Mouse (Mus musculus) embryonic stem cell, embryonic (primary cell): ENCODE data around the gene Nek3.

Experiments used
- CTCF ChIA-PET, 4 experiments: fragments of 300-600 bp in 2 of 4; fragments of 350-600 bp in 2 of 4; sonication (Branson Sonifier 250); formaldehyde crosslinking; loops; one replicate each; lab custom pipeline; 2022; ENCODE audit warnings: inconsistent platforms in 2 of 4; lab: Charles Lee
- POLR2A ChIA-PET, 4 experiments: fragments of 300-600 bp in 2 of 4; fragments of 350-600 bp in 2 of 4; sonication (Branson Sonifier 250); formaldehyde crosslinking; loops; one replicate each; lab custom pipeline; 2022; ENCODE audit warnings: antibody characterized with exemption in 4 of 4, inconsistent platforms in 1 of 4; lab: Charles Lee

Nek3 gene

DNA sequence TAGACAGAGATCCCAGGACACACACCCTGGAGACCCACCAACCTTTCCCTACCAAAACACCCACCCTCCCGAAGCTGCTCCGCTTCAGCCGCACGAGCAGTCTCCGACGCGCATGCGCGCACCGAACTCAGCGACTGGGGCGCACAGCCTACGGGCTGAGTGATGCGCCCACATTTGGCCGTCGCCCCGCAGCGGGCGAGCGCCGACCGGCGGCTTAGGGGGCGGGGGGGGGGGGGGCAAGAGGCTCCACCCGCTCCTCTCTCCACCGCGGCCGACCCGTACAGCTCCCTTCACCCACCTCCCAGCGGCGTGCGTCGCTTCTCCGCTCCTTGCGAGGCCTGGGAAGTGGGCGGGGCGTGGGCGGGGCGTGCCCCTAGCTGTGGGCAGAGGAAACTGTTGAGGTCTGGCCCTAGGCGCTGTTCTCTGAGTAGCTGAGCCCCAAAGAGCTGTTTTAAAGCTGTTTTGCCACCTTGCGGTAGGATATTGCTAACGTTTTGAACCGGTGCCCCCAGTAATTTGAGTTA lies at the start of gene Nek3:
Nek3 (minus strand) TSS at position 356 of the 524 bp plus-strand sequence.
- CTCF ChIA-PET = interaction anchor here in 3 of 4 experiments (0.5 to 1.9 kb wide), 29 partner anchors 9 to 1244 kb away, joined by 3 to 9 read pairs (median 3); partner anchors contain the start of genes Vps36 (in 2 of the 3), Alg11 (in 1 of the 3), Ckap2 (in 1 of the 3) and Nek5 (in 1 of the 3)

DNA sequence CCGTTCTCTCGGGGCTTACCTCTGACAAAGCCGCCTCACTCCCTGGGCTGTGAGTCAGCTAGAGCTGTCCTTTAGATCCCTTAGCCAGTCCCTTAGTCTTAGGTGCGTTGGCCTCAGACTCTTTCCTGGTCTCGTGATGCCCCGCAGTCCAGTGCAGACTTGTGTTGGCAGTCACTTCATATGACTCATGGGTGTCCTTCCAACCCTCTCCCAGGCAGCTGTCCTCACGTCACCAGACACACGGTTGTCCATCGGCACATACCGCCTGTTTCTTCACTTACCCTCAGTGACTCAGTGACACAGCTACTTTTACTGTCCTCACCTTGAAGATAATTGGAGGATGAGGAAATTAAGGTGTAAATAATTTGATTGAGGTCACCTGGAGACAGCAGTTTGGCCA lies 48.6 kb upstream of the Nek3 start:
- POLR2A ChIA-PET = interaction anchor here in 1 of 4 experiments (1.2 to 1.9 kb wide), 2 partner anchors 10 to 16 kb away, joined by 5 read pairs; no protein-coding TSS in a partner anchor

More for the DNA sequence above, at the start of gene Nek3:
- POLR2A ChIA-PET = interaction anchor here (0.6 to 6.1 kb wide), 37 partner anchors 9 to 457 kb away, joined by 3 to 52 read pairs (median 4); partner anchors contain the start of genes Ckap2 (in 4 of the 4), Alg11 (in 2 of the 4), Nek5 (in 2 of the 4) and Vps36 (in 2 of the 4)

DNA sequence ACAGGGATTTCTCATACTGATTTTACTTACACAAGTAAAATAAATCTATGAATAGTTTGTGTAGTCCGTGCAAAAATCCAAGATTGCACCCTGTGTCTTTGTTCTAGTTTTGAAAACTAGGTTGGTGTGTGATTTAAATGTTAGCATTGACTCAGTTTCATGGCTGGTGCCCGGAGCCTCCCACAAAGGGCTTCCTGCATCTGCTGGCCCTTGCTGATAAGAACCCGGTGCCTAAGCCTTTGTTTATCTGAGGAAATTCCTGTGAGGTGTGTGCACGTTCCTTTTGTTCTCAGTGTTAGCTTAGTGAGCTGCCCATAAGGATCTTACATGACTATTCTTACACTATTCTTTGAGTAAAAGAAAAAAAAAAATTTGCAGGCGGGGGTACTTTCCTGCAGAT lies 42.8 kb upstream of the Nek3 start:
- POLR2A ChIA-PET = no interaction called here
- CTCF ChIA-PET = interaction anchor here in 1 of 4 experiments (0.5 kb wide), 1 partner anchor 217 kb away, joined by 3 read pairs; no protein-coding TSS in a partner anchor

More for the DNA sequence above, 48.6 kb upstream of the Nek3 start:
- CTCF ChIA-PET = interaction anchor here in 2 of 4 experiments (0.5 to 1.5 kb wide), 2 partner anchors 15 to 1012 kb away, joined by 3 to 5 read pairs; no protein-coding TSS in a partner anchor

DNA sequence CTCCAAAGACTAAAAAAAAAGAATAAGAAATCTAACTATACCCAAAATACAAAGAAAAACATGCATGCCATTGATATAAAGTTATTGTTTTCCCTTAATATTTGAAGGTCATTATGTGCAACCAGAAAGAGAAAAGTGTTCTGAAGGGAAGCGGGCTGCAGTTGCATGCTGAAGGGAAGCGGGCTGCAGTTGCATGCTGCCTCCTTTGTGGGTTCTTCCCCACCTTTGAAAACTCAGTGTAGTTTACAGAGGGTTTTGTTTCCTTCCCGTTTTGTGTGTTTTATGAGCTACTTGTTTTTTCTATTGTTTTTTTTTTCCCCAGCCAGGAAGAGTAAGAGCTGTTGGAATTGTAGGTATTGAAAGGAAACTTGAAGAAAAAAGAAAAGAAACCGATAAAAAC lies 41.3 kb upstream of the Nek3 start:
- ChIA-PET CTCF (interaction anchor here in 2 of 4 experiments (1.1 to 1.2 kb wide), 2 partner anchors 8 to 15 kb away, joined by 3 to 4 read pairs; partner anchors contain the start of gene Vps36 (in 1 of the 2)), POLR2A (interaction anchor here in 2 of 4 experiments (0.6 to 2.6 kb wide), 4 partner anchors 8 to 340 kb away, joined by 3 to 6 read pairs (median 4); partner anchors contain the start of genes Ckap2 (in 1 of the 2) and Nek3 (in 1 of the 2))

DNA sequence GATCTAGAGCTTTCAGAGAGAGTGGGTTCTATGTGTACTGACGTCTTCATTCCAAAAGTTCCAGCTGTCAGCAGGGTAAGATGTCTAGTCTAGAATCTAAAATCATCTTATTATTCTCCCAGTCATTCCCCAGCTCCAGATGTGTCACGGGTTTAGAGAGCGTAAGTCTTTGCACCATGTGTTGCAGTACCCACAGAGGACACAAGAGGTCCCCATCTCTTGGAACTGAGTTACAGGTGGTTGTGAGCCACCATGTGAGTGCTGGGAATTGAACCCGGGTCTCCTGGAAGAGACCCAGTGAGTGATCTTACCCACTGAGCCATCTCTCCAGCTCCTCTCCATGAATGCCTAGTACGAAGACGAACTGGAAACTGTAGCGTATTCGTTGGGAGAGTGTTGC lies 33.2 kb upstream of the Nek3 start:
- ChIA-PET CTCF (interaction anchor here in 3 of 4 experiments (0.6 to 1.3 kb wide), 14 partner anchors 9 to 859 kb away, joined by 3 to 5 read pairs (median 3); partner anchors contain the start of genes Ckap2 (in 3 of the 3), Alg11 (in 1 of the 3) and Atp7b (in 1 of the 3)), POLR2A (interaction anchor here in 3 of 4 experiments (0.6 to 3.8 kb wide), 11 partner anchors 8 to 417 kb away, joined by 3 to 16 read pairs (median 4); partner anchors contain the start of gene Ckap2 (in 3 of the 3))

DNA sequence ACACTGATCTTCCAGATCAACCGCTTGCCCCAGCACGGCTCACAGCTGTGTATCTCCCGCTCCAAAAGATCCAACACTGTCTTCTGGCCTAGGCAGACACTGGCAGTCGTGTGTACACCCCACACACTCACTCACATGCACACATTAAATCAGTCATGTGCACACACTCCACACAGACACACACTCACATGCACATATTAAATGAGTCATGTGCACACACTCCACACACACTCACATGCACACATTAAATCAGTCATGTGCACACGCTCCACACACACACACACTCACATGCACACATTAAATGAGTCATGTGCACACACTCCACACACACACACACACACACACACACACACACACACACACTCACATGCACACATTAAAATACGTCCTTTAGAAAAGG lies 31.7 kb upstream of the Nek3 start:
- CTCF ChIA-PET = no interaction called here
- POLR2A ChIA-PET = interaction anchor here in 1 of 4 experiments (0.8 to 1.9 kb wide), 4 partner anchors 10 to 32 kb away, joined by 3 to 12 read pairs (median 4); partner anchors contain the start of genes Ckap2 and Nek3

DNA sequence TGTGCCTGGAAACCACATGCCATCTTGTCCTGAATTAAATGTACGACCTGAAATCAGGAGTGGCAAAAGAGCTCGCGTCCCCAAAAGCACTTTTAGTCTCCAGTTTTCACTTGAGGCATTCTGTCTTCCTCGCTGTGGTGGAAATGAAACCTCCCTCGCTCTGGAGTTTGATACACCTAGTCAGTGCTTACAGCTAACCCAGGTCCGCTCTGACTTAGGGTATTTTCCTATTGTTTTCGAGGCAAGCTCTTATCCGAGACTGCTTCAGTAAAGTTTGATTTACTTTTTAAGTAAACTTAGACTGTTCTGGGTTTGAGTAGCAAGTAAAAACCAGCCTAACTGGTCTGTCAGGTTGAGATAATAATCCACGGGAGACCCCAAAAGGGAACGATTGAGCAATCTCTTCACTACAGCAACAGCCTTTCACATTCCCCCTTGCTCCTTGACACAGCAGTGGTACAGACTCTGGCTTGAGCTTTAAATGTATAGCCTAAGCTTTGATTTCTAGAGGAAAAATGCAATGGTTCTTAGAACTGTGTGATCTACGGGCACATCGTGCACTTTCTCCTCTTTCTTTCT lies 27.3 kb upstream of the Nek3 start:
- ChIA-PET CTCF (interaction anchor here (0.6 to 2.0 kb wide), 11 partner anchors 8 to 417 kb away, joined by 3 to 14 read pairs (median 3); partner anchors contain the start of genes Ckap2 (in 1 of the 4) and Slc25a15 (in 1 of the 4)), POLR2A (interaction anchor here in 2 of 4 experiments (0.9 to 2.9 kb wide), 11 partner anchors 8 to 218 kb away, joined by 3 to 14 read pairs (median 5); partner anchors contain the start of genes Ckap2 (in 2 of the 2), Alg11 (in 1 of the 2), Atp7b (in 1 of the 2) and Mrps31 (in 1 of the 2))

DNA sequence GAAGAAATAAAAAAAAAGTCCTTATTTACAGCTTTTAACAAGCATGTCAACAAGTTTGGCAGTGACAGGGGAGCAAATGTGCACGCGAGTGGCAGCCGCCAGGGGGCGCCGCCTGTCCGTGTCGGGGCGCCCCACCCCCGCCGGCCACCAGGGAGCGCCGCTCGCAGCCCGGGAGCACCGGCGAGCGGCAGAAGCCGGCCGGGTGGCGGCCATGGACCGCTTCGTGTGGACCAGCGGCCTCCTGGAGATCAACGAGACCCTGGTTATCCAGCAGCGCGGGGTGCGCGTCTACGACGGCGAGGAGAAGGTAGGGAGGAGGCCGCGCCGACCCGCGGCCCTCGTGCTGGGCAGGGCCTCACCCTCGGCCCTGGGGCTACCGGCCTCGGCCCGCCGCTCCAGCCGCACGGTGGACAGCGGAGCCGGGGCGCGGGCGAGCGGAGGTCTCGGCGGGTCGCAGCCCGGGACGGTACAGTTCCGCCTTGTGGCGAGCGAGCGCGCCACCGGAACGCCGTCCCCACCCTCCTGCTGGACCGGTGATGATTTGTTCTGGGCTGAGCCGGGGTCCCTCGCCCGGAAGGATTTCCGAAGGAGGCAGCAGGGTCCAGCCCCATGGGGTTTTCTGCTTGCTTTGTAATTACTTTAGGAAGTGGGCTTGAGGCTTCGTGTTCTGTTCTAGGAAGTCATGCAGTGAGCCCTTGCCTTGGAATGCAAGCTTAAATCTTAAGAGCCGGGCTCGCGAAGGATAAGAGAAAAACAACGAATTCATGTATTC lies 26.6 kb upstream of the Nek3 start, which contains the start of gene Vps36:
Vps36 (plus strand) TSS at position 150 of the 772 bp plus-strand sequence.
- POLR2A ChIA-PET = interaction anchor here in 3 of 4 experiments (0.5 to 2.9 kb wide), 14 partner anchors 8 to 219 kb away, joined by 3 to 14 read pairs (median 4); partner anchors contain the start of genes Ckap2 (in 2 of the 3), Alg11 (in 1 of the 3), Atp7b (in 1 of the 3) and Mrps31 (in 1 of the 3)
- CTCF ChIA-PET = interaction anchor here (0.6 to 2.0 kb wide), 43 partner anchors 7 to 430 kb away, joined by 3 to 17 read pairs (median 4); partner anchors contain the start of genes Nek3 (in 2 of the 4), Ckap2 (in 1 of the 4), Nek5 (in 1 of the 4) and Thsd1 (in 1 of the 4)

DNA sequence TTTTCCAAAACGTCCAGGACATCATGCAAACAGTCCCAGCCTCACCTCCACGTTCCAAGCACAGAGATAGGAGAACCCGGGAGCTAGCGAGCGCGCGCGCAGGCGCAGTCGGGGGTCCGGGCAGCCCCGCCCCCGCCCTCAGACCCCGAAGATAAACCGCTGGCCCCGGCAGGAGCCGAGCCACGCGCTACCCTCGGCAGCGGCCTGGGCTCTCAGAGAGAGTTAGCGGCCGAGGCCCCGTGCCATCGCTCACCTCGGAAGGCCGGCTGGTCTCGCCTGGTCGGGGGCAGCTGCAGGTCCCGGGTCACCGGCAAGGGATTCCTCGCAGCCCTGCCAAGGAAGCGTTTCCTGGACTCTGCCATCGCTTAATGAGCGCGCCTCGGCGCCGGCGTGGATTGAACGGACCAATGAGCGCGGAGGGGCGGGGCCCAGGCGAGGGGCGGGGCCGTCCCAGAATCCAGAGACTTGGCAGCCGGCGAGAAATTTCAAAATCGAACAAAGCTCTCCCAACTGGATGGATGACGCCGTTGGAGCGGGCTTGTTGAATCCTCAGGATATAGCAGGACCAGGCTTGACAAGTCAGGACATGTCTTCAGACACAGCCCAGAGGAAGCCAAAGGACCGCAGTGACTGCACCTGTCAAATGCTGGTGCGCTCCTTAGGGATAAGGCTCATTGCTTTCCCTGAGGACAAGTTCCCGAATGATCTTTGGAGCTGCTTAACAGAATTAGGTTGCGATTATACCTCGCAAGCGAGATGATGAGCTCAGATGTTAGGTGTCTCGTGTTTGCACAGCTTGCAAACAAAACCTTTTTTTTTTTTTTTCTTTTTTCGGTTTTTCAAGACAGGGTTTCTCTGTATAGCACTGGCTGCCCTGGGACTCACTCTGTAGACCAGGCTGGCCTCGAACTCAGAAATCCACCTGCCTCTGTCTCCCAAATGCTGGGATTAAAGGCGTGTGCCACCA lies 19.5 kb upstream of the Nek3 start, which contains the start of gene Ckap2:
Ckap2 (minus strand) TSS at position 389 of the 967 bp plus-strand sequence.
- CTCF ChIA-PET = interaction anchor here in 3 of 4 experiments (0.6 to 1.2 kb wide), 8 partner anchors 8 to 359 kb away, joined by 3 to 7 read pairs (median 4); partner anchors contain the start of genes Nek3 (in 1 of the 3) and Nek5 (in 1 of the 3)
- POLR2A ChIA-PET = interaction anchor here (0.6 to 4.7 kb wide), 69 partner anchors 8 to 673 kb away, joined by 3 to 52 read pairs (median 4); partner anchors contain the start of genes Nek3 (in 4 of the 4), Alg11 (in 2 of the 4), Nek5 (in 2 of the 4) and Slc25a15 (in 2 of the 4)

DNA sequence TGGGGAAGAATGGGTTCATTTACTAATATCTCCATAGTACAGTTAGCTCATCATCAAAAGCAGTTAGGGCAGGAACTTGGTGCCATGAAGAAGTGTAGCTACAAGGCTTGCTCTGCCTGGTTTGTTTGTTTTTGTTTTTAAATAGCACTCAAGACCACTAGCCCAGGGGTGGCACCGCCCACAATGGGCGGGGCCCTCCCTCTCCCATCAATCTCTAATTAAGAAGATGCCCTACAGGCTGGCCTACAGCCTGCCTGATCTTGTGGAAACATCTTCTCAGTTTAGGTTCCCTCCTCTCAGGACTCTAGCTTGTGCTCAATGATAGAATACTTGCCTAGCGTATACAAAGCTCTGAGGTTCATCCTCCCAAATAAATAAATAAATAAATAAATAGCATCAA lies 18.6 kb upstream of the Nek3 start:
- CTCF ChIA-PET = interaction anchor here in 3 of 4 experiments (1.1 to 2.1 kb wide), 5 partner anchors 7 to 360 kb away, joined by 3 to 11 read pairs (median 4); partner anchors contain the start of genes Nek3 (in 1 of the 3) and Vps36 (in 1 of the 3)
- POLR2A ChIA-PET = interaction anchor here in 3 of 4 experiments (0.5 to 4.7 kb wide), 42 partner anchors 8 to 1226 kb away, joined by 3 to 52 read pairs (median 5); partner anchors contain the start of genes Nek3 (in 2 of the 3), Nek5 (in 2 of the 3), Alg11 (in 1 of the 3) and Atp7b (in 1 of the 3)

DNA sequence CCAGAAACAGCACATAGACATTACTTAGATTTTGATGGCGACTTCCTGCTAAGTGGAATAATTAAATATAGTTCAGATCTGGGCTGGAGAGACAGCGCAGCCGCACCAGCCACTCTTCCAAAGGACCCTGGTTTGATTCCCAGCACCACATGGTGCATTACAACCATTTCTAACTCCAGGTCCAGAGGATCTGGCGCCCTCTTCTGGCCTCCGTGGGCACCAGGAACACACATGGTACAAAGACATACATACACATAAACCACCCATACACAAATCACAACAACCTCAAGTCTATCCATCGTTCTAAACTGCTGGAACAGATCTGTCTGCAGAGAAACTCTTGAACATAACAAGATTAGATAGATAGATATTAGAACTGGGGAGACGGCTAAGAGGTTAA lies 9.7 kb upstream of the Nek3 start:
- POLR2A ChIA-PET = interaction anchor here in 3 of 4 experiments (1.2 to 1.5 kb wide), 3 partner anchors 9 to 10 kb away, joined by 4 to 7 read pairs (median 5); partner anchors contain the start of gene Ckap2 (in 2 of the 3)
- CTCF ChIA-PET = interaction anchor here in 2 of 4 experiments (0.6 to 2.9 kb wide), 4 partner anchors 10 to 16 kb away, joined by 4 to 8 read pairs (median 4); partner anchors contain the start of genes Vps36 (in 2 of the 2) and Nek3 (in 1 of the 2)

DNA sequence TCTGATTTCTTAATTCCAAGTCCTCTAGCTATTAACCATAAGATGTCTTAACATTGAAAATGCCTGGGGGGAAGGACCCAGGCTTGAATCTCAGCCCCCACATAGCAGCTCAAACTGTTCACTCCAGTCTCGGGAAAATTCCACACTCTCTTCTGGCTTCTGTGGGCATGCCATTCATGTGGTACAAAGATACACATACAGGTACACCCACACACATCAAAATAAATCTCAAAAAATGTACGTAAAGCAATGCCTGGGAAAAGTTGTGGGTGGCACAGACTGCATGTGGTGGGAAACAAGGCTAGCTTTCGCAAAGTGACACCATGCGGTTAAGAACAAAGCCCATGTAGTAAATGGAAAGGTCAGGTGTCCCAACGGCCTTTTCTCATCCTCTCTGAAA lies 2.9 kb upstream of the Nek3 start:
- POLR2A ChIA-PET = interaction anchor here in 2 of 4 experiments (0.7 to 6.1 kb wide), 2 partner anchors 11 to 15 kb away, joined by 3 to 52 read pairs; partner anchors contain the start of gene Ckap2 (in 1 of the 2)
- CTCF ChIA-PET = interaction anchor here in 1 of 4 experiments (0.5 kb wide), 1 partner anchor 22 kb away, joined by 3 read pairs; no protein-coding TSS in a partner anchor

DNA sequence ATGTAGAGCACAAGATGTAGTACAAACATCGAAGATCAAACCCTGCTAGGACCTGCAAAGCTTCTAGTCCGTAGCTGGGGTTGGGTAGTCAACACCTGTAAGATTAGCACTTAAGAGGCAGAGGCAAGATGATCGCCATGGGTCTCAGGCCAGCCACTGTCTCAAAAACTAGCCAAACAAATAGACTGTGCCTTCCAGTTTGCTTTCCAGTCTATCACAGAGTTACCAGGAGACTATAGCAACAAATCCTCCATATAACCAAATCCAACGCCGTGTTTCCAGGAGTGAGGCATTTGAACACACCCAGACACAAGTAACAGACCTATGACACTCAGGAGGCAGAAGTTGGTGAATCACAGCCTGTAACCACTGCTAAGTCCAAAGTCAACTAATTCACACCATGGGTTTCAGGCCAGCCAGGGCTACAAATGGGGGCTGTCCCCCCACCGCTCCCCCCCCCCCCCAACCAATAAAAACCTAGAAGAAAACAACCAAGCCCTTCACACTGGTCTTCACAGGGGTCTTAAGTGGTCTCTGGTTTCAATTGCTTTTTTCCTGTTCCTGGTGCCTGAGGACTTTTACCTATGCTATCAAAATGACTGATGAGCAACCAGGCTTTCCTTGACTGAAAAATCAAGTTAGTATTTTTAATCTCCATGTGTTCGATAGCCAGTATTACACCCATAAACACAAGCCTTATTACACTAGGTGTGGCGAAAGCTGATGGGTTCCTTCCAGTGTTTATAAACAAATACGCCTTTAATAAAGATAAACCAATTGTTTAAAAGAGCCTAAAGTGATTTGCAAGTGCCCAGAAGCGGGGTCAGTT lies 770 bp downstream of the Nek3 start:
- CTCF ChIA-PET = interaction anchor here in 3 of 4 experiments (0.5 to 1.9 kb wide), 26 partner anchors 9 to 1244 kb away, joined by 3 to 9 read pairs (median 3); partner anchors contain the start of genes Vps36 (in 2 of the 3), Alg11 (in 1 of the 3), Ckap2 (in 1 of the 3) and Nek5 (in 1 of the 3)
- POLR2A ChIA-PET = interaction anchor here (0.6 to 6.1 kb wide), 27 partner anchors 9 to 249 kb away, joined by 3 to 52 read pairs (median 5); partner anchors contain the start of genes Ckap2 (in 4 of the 4), Nek5 (in 2 of the 4), Vps36 (in 2 of the 4) and Alg11 (in 1 of the 4)

DNA sequence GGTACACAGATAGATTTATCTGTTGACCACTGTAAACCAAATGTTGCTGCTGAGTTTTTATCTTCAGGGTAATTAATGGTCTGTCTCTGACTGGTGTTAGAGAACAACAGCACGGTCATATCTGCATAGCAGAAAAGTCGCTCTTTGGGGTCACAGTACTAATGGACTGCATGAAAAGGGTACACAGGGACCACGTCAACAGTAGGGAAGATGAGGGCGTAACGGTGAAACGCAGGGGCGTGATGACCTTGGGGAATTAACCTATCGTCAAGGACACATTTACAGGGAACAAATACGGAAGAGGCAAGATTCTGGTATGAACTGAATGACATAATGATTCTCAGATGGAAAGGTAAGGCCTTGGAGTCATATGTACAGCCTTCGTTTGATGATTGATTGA lies 1.8 kb downstream of the Nek3 start:
- ChIA-PET POLR2A (interaction anchor here in 2 of 4 experiments (3.1 to 6.1 kb wide), 2 partner anchors 20 to 21 kb away, joined by 30 to 52 read pairs; partner anchors contain the start of gene Ckap2 (in 2 of the 2)), CTCF (no interaction called here)
